Mouse (Mus musculus): ENCODE measurements at regions not wholly inside any gene's neighbourhood (a gene's known extent, or its start where the extent isn't known, plus 50 kb on each side); places are given as distances from the start of the nearest gene placed in this dataset.

DNA sequence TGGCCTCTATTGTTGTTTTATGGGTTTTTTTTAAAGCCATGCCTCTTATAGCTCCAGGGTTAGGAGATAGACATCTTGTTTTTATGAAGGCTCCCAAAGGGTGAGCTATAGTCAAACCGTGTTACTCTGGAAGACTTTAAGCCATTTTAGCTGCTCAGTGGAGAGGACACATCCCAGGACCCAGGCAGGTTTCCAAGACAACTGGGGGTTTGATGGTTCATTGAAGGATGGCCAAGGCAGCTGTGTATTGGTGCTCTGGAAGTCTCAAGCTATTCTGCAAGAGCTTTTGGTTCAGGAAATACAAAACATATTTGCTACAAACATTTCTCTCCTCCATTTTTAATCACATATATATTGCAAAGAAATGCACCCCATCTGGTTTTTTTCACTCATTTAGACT lies 708.7 kb downstream of the Gm826 start:
- Histone ChIP-seq H3K4me3 (ENCODE audit: insufficient read depth, low read depth, low read length) (no peak overlapping the region), H3K27ac (replicated peaks; ENCODE audit: low read depth, low read length) (no peak overlapping the region), H3K4me1 (ENCODE audit: control insufficient read depth, insufficient read depth, insufficient read length, low read length) (no peaks in the 10 kb centered on the region)

DNA sequence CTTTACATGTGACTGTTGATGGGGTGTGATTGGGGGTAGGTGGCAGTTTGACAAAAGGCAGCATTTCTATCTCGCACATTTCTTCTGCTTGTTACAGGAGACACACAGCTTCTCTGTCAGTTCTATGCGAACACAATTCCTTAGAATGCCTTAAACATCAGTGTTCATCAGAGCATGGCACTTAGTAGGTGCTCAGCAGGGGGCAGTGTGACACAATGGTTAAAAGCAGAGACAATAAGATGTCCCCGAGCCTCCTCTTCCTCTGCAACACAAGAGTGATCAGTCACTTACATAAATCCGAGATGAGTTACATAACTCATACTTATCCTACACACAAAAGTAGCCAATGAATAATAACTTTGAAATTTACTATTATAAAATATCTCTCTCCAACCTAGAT lies 688.1 kb downstream of the Gm826 start:
- Histone ChIP-seq H3K4me1 (ENCODE audit: control insufficient read depth, insufficient read depth, insufficient read length, low read length) (no peaks in the 10 kb centered on the region), H3K4me3 (ENCODE audit: insufficient read depth, low read depth, low read length) (no peak overlapping the region)

DNA sequence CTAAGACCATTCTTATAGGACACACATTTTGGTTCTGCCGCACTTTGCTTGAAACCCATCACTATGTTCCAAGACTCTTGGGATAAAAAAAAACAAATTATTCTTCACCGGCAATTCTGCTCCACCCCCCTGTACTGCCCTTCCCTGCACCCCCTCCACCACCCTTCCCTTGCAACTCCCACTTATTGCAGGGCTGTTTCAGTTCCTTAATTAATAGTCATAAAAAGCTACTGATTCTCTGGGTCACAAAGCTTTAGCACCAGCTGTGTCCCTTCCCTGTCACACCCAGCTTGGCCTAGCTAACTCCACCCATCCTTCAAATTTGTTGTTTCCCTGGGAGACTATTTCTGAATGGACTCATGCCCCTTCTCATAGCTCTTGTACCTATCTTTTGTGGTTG lies 687.4 kb downstream of the Gm826 start:
- Histone ChIP-seq H3K27ac (replicated peaks; ENCODE audit: low read depth, low read length) (no peak overlapping the region), H3K4me1 (ENCODE audit: control insufficient read depth, insufficient read depth, insufficient read length, low read length) (no peaks in the 10 kb centered on the region), H3K4me3 (ENCODE audit: insufficient read depth, low read depth, low read length) (no peak overlapping the region)

More for the DNA sequence above, 688.1 kb downstream of the Gm826 start:
- H3K27ac ChIP-seq (replicated peaks; ENCODE audit: low read depth, low read length): no peak overlapping the region

- H3K27ac ChIP-seq (replicated peaks; ENCODE audit: low read depth, low read length): no peak overlapping the region
- no peaks in the 10 kb centered on the region for H3K4me1 ChIP-seq (ENCODE audit: control insufficient read depth, insufficient read depth, insufficient read length, low read length)
- H3K4me3 ChIP-seq (ENCODE audit: insufficient read depth, low read depth, low read length): no peak overlapping the region
Observed at GRCm38 (mm10) chr2:159652243-159652642, 681.7 kb downstream of the Gm826 start.

DNA sequence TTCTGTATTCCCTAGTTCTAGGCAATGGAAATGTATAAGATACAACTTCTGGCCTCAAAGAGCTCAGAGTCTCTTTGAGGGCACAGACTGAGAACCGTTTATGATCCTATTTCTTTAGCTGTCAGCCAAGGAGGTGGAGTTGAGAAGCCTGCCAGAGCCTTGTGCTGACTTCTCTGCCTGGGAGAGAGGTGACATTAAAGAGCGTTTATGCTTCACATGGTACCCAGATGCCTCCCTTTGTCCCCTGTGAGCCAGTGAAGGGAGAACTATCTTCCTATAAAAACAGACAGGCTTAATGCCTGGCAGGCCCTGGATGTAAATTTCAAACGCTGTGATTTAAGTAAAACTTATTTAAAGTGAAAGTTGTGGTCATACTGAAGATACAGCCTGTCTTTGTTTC lies 657.1 kb downstream of the Gm826 start:
- no peak overlapping the region for H3K27ac ChIP-seq (replicated peaks; ENCODE audit: low read depth, low read length)
- no peaks in the 10 kb centered on the region for H3K4me1 ChIP-seq (ENCODE audit: control insufficient read depth, insufficient read depth, insufficient read length, low read length)
- no peak overlapping the region for H3K4me3 ChIP-seq (ENCODE audit: insufficient read depth, low read depth, low read length)

DNA sequence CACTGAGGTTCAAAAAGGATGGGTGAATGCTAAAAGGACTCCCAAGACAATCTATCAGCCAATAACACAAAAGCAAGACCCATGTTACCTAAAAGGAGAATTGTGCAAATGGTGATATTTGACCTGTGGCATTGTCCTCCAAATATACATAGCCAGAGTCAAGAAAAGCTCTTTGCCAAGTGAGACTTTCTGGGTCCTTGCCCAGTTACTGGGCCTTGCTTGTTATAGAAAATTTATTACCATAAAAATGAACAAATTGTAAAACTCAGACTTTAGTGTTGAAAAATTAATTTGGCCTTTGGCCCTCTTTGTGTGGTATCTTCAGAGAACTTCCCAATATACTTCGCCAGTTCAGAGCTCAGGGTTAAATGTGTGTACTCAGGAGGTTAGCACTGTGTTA lies 653.3 kb downstream of the Gm826 start:
- Histone ChIP-seq H3K4me1 (ENCODE audit: control insufficient read depth, insufficient read depth, insufficient read length, low read length) (no peaks in the 10 kb centered on the region), H3K4me3 (ENCODE audit: insufficient read depth, low read depth, low read length) (no peak overlapping the region), H3K27ac (replicated peaks; ENCODE audit: low read depth, low read length) (no peak overlapping the region)

DNA sequence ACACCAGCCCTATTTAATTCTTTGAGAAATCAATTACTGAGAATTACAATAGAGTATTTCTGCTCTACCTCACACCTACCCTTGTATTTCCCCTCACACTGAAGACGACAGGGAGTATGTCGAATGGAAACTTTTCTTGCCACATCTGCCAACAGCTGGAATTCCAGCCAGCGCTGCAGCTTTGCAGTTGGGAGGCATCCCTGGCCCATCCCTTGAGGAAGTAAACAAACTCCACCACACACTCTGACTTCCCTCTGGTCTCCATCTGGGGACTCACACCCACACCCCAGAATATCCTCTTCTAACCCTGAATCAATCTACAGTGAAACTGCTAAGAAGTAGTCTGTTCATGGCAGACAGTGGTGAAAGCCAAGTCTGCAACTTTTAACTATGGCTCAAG lies 630.9 kb downstream of the Gm826 start:
- Histone ChIP-seq H3K27ac (replicated peaks; ENCODE audit: low read depth, low read length) (no peak overlapping the region), H3K4me1 (ENCODE audit: control insufficient read depth, insufficient read depth, insufficient read length, low read length) (no peaks in the 10 kb centered on the region), H3K4me3 (ENCODE audit: insufficient read depth, low read depth, low read length) (no peak overlapping the region)

- H3K27ac ChIP-seq (replicated peaks; ENCODE audit: low read depth, low read length): no peak overlapping the region
- H3K4me3 ChIP-seq (ENCODE audit: insufficient read depth, low read depth, low read length): no peak overlapping the region
- no peaks in the 10 kb centered on the region for H3K4me1 ChIP-seq (ENCODE audit: control insufficient read depth, insufficient read depth, insufficient read length, low read length)
Observed at GRCm38 (mm10) chr2:159708141-159708540, 625.8 kb downstream of the Gm826 start.

DNA sequence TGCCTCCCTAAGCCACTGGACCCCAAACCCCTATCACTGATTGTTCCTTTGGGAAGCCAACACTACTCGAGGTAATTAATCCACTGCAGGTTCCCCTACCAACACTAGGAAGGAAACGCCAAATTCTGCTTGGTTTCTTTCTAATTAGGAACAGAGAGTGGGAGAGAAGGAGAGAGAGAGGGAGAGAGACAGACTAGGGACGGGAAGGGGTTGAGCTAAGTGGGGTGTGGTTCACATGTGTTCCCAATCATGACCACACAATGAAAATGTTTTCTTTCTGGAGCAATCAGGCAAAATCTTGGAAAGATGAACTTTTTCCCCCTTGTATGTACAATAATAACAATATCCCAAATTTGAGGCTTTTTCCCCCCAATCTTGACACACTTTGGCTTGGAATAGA lies 619.3 kb downstream of the Gm826 start:
- Histone ChIP-seq H3K4me1 (ENCODE audit: control insufficient read depth, insufficient read depth, insufficient read length, low read length) (peaks cover 12% of the 10 kb centered on the region), H3K27ac (replicated peaks; ENCODE audit: low read depth, low read length) (no peak overlapping the region), H3K4me3 (ENCODE audit: insufficient read depth, low read depth, low read length) (no peak overlapping the region)

- Histone ChIP-seq H3K27ac (replicated peaks; ENCODE audit: low read depth, low read length) (no peak overlapping the region), H3K4me1 (ENCODE audit: control insufficient read depth, insufficient read depth, insufficient read length, low read length) (peaks cover 12% of the 10 kb centered on the region), H3K4me3 (ENCODE audit: insufficient read depth, low read depth, low read length) (no peak overlapping the region)
Observed at GRCm38 (mm10) chr2:159718738-159719137, 615.2 kb downstream of the Gm826 start.

DNA sequence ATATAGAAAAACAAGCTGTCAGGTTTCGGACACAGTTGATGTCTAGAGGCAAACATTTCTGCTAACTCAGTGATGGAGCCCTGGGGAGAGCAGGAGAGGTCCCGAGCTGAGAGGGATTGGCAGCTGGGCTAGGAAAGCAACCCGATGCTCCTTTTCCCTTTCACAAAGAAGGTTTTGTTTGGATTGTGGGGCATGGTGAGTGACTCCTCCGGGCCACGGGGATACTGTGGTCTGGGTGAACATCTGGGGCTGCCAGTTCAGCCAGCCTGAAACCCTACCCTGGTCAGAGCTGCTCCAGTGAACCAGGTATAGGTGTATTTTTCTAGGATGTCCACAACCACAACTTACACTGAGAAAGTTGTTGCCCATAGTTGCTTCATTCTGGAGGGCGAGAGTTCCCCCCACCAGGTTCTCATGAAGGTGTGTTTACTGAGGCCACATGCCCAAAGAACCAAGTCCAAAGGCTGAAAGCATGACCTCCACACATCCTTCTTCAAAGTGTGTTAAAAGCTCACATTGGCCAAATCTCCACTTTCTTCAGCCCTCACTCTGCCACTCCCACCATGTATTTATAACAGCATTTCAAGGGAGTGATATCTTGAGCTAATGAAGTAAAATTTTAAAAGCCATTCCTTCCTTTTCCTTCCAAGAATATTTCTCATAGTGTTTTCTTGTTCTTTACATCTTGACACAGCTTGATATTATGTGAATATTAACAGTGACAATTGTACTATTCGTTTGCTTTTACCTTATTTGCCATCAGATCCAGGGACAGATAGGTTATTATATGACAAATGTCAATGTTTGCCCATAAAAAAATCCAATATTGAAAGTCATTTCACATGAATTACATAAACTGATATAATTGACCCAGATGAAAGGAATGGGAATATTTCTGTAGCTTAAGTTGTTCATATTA lies 608.5 kb downstream of the Gm826 start:
- Histone ChIP-seq H3K4me3 (ENCODE audit: insufficient read depth, low read depth, low read length) (no peak overlapping the region), H3K4me1 (ENCODE audit: control insufficient read depth, insufficient read depth, insufficient read length, low read length) (no peaks in the 10 kb centered on the region; the same call in 1 of the 2 replicates), H3K27ac (replicated peaks; ENCODE audit: low read depth, low read length) (no peak overlapping the region)

- no peak overlapping the region for H3K27ac ChIP-seq (replicated peaks; ENCODE audit: low read depth, low read length)
- H3K4me1 ChIP-seq (ENCODE audit: control insufficient read depth, insufficient read depth, insufficient read length, low read length): peaks cover 12% of the 10 kb centered on the region
- no peak overlapping the region for H3K4me3 ChIP-seq (ENCODE audit: insufficient read depth, low read depth, low read length)
Observed at GRCm38 (mm10) chr2:159729301-159729700, 604.7 kb downstream of the Gm826 start.

- peaks cover 12% of the 10 kb centered on the region for H3K4me1 ChIP-seq (ENCODE audit: control insufficient read depth, insufficient read depth, insufficient read length, low read length)
- no peak overlapping the region for H3K27ac ChIP-seq (replicated peaks; ENCODE audit: low read depth, low read length)
- no peak overlapping the region for H3K4me3 ChIP-seq (ENCODE audit: insufficient read depth, low read depth, low read length)
Observed at GRCm38 (mm10) chr2:159730221-159730620, 603.7 kb downstream of the Gm826 start.

DNA sequence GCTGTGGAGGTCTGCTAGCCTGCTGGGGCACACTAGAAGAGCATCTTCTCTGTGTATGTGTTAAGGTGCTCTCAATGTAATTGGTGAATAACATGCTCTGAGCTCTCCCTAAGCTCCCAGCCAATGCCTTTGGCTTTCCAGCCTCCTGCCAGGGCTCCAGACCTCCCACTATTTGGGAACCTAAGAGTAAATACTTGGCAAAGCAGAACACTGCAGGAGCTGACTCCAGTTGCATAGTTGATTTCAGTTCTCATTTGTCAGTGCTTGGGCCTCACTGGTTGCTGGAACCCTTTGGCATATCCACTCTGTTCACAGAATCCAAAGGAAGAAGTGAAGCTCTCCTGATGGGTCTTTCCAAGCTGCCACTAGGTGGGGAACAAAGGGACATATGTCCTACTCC lies 602.7 kb downstream of the Gm826 start:
- Histone ChIP-seq H3K27ac (replicated peaks; ENCODE audit: low read depth, low read length) (no peak overlapping the region; the same call in 1 of the 2 replicates), H3K4me1 (ENCODE audit: control insufficient read depth, insufficient read depth, insufficient read length, low read length) (peaks cover 14% of the 10 kb centered on the region), H3K4me3 (ENCODE audit: insufficient read depth, low read depth, low read length) (no peak overlapping the region)

- no peak overlapping the region for H3K4me3 ChIP-seq (ENCODE audit: insufficient read depth, low read depth, low read length)
- H3K27ac ChIP-seq (replicated peaks; ENCODE audit: low read depth, low read length): peak overlapping the region; percentile 72
- peaks cover 14% of the 10 kb centered on the region for H3K4me1 ChIP-seq (ENCODE audit: control insufficient read depth, insufficient read depth, insufficient read length, low read length)
Observed at GRCm38 (mm10) chr2:159732413-159732812, 601.5 kb downstream of the Gm826 start.

GRCm38 (mm10) chr2:159734576-159734975 lies 599.4 kb downstream of the Gm826 start:
- H3K27ac ChIP-seq (replicated peaks; ENCODE audit: low read depth, low read length): no peak overlapping the region
- no peak overlapping the region for H3K4me3 ChIP-seq (ENCODE audit: insufficient read depth, low read depth, low read length)
- H3K4me1 ChIP-seq (ENCODE audit: control insufficient read depth, insufficient read depth, insufficient read length, low read length): peaks cover 14% of the 10 kb centered on the region

Measured in brown adipose tissue, adult 24 weeks (tissue).